Comparison of ENCODE assay signal across 8 mouse cellular contexts in the genomic region with DNA sequence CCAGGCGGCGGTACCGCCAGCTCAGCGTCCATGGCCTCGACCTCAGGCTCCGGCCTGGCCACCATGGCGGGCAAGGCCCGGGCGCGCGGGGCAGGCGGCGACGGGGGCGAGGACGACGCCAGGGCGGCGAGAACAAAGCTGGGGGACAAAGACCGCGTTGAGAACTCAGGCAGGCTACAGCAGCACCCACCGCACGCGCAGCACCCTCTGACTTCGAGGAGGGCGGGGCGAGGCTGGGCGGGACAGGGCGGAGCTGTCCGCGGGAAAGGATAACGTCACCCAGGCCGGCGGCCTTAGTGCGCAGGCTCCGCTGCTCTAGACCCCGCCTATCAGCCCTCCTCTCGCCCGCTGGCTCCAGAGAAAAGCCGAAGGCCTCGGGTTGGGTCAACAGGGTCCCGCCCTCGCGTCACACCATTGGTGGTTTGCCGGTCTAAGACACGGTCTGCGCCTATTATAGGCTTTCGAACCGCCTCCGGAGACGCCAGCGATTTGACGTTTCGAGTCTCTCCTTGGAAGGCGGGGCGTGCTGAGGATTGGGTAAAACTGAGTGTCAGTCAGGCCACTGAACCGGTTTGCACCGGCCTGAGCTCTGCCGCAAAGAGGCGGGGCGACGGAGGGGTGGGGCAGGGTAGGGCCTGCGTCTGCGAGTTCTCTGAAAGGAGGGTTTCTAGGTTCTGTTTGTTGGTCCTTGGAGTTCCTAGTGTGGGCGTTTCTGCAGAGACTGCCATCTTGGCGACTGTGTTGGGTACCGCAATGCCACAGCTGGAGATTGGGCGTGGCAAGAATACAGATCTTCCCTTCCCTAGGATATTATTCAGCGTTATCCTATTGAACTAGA. TPM values are rescaled to one million over a fixed set of nuclear protein-coding genes. Genes with fewer than 3 reads are reported as not detected.
DNase-seq lines count a peak whose midpoint lies in the region; ATAC-seq lines count a peak whose summit lies in the region.

A gene (minus strand): TSS at position 235 of the 838 bp plus-strand sequence.

- H3K4me1 ChIP-seq in brown adipose tissue, adult 24 weeks (ENCODE audit: control insufficient read depth, insufficient read depth, insufficient read length, low read length), result no peaks in the 10 kb centered on the region
- H3K4me1 ChIP-seq in heart, embryonic 13.5 days, result peaks cover 40% of the 10 kb centered on the region
- peaks cover 23% of the 10 kb centered on the region for H3K4me1 ChIP-seq in liver, embryonic 12.5 days
- peaks cover 12% of the 10 kb centered on the region for H3K4me1 ChIP-seq in stomach, embryonic 15.5 days

- H3K9ac ChIP-seq in heart, embryonic 13.5 days, result peak within 1 kb of the TSS; percentile 99
- peak within 1 kb of the TSS; percentile 96 for H3K9ac ChIP-seq in liver, embryonic 12.5 days
- H3K9ac ChIP-seq in stomach, embryonic 15.5 days, result peak within 1 kb of the TSS; percentile 100

- peak; percentile 97 for ATAC-seq in heart, embryonic 13.5 days (ENCODE audit: extremely low read depth, insufficient number of reproducible peaks, low FRiP score, low TSS enrichment)
- peak; percentile 97 for ATAC-seq in liver, embryonic 12.5 days
- ATAC-seq in stomach, embryonic 15.5 days (ENCODE audit: insufficient read depth, low FRiP score, low read depth), result peak; percentile 99

- H3K4me3 ChIP-seq in brown adipose tissue, adult 24 weeks (ENCODE audit: insufficient read depth, low read depth, low read length), result peak within 1 kb of the TSS; percentile 85
- peak within 1 kb of the TSS; percentile 100 for H3K4me3 ChIP-seq in heart, embryonic 13.5 days
- H3K4me3 ChIP-seq in liver, embryonic 12.5 days, result peak within 1 kb of the TSS; percentile 85
- peak within 1 kb of the TSS; percentile 98 for H3K4me3 ChIP-seq in stomach, embryonic 15.5 days (replicated peaks)

- H3K9me3 ChIP-seq in heart, embryonic 13.5 days, result no peaks in the 10 kb centered on the region
- H3K9me3 ChIP-seq in liver, embryonic 12.5 days (replicated peaks), result no peaks in the 10 kb centered on the region
- H3K9me3 ChIP-seq in stomach, embryonic 15.5 days, result no peaks in the 10 kb centered on the region

- no peaks in the 10 kb centered on the region for H3K36me3 ChIP-seq in heart, embryonic 13.5 days
- no peaks in the 10 kb centered on the region for H3K36me3 ChIP-seq in liver, embryonic 12.5 days
- H3K36me3 ChIP-seq in stomach, embryonic 15.5 days, result no peaks in the 10 kb centered on the region

- H3K27me3 ChIP-seq in heart, embryonic 13.5 days (replicated peaks), result no peaks in the 10 kb centered on the region
- H3K27me3 ChIP-seq in liver, embryonic 12.5 days (replicated peaks), result no peaks in the 10 kb centered on the region
- no peaks in the 10 kb centered on the region for H3K27me3 ChIP-seq in stomach, embryonic 15.5 days (replicated peaks)

- peak; percentile 100 for DNase-seq in CD4-positive, CD25-positive, alpha-beta regulatory T cell, adult 2 months (ENCODE audit: low read depth, low spot score)
- peak; percentile 97 for DNase-seq in fat pad, adult 2 months (ENCODE audit: extremely low read depth, low read depth, low spot score)
- peak; percentile 100 for DNase-seq in kidney, postnatal 10 days
- peak; percentile 99 to 100 for DNase-seq in natural killer cell, adult 2 months (ENCODE audit: low spot score in 2 of 2)

- under 1% methylated on average over 69 of the region's 69 CpGs for WGBS in heart, embryonic 13.5 days
- WGBS in liver, embryonic 12.5 days (ENCODE audit: insufficient replicate concordance), result 1% methylated on average over 69 of the region's 69 CpGs
- under 1% methylated on average over 69 of the region's 69 CpGs for WGBS in stomach, embryonic 15.5 days

- peak within 1 kb of the TSS; percentile 85 for H3K4me2 ChIP-seq in heart, embryonic 13.5 days
- peak within 1 kb of the TSS; percentile 100 for H3K4me2 ChIP-seq in liver, embryonic 12.5 days
- peak within 1 kb of the TSS; percentile 75 for H3K4me2 ChIP-seq in stomach, embryonic 15.5 days

- peak within 1 kb of the TSS; percentile 66 for H3K27ac ChIP-seq in brown adipose tissue, adult 24 weeks (replicated peaks; ENCODE audit: low read depth, low read length)
- peak within 1 kb of the TSS; percentile 99 for H3K27ac ChIP-seq in heart, embryonic 13.5 days (replicated peaks)
- peak within 1 kb of the TSS; percentile 89 for H3K27ac ChIP-seq in liver, embryonic 12.5 days
- H3K27ac ChIP-seq in stomach, embryonic 15.5 days, result peak within 1 kb of the TSS; percentile 98

RNA-seq across cellular contexts. Expression of the gene that starts here (rescaled TPM):
- 16.3 and 31.0 TPM in 2 replicates for polyA plus RNA-seq in brown adipose tissue, adult 24 weeks (2012; ENCODE audit: insufficient read depth, insufficient read length, missing spikeins)
- polyA plus RNA-seq in heart, embryonic 13.5 days (2015; fragmentation: Nextera tagmentation; extraction: Ambion mirVana), result 69.9 and 76.1 TPM in 2 replicates
- polyA plus RNA-seq in liver, embryonic 12.5 days (2016; fragmentation: Nextera tagmentation; extraction: Ambion mirVana), result 28.5 and 30.8 TPM in 2 replicates
- 92.9 and 104 TPM in 2 replicates for polyA plus RNA-seq in stomach, embryonic 15.5 days (2015; fragmentation: Nextera tagmentation; extraction: Ambion mirVana)

Comparison
In these comparisons a context has a peak if more than half of its experiments do, and no peak if none do; other contexts are left out.
1. Peak in every context shown above with its lines: DNase-seq, ATAC-seq, H3K4me3 ChIP-seq and H3K27ac ChIP-seq.